12 mouse cellular contexts compared by ENCODE assay signal in genomic region chr17:14228381-14228780, GRCm38 (mm10). TPM values are rescaled to one million over a fixed set of nuclear protein-coding genes. Genes with fewer than 3 reads are reported as not detected.
"Had no signal": no experiment of that assay in that cellular context is flagged by ENCODE, and none has a peak within 500 bp of the region (broad histone marks: within the 10 kb centered on the region; RNA-seq: fewer than 3 reads in every experiment).

No protein-coding gene starts in this region.

- H3K27ac ChIP-seq: hindbrain, embryonic 13.5 days; hindbrain, postnatal 0 days; limb, embryonic 10.5 days; liver, embryonic 13.5 days; lung, embryonic 15.5 days; macrophage; midbrain, embryonic 12.5 days had no signal

- DNase-seq: liver, embryonic 13.5 days; liver, postnatal 0 days; lung, postnatal 14 days; right cerebral cortex, postnatal 14 days; thymus, postnatal 4 days had no signal

- H3K36me3 ChIP-seq: hindbrain, embryonic 13.5 days; limb, embryonic 10.5 days; liver, embryonic 13.5 days; lung, embryonic 15.5 days; midbrain, embryonic 12.5 days had no signal

- ATAC-seq: hindbrain, postnatal 0 days; liver, postnatal 0 days had no signal

- H3K9me3 ChIP-seq: hindbrain, embryonic 13.5 days; limb, embryonic 10.5 days; liver, embryonic 13.5 days; lung, embryonic 15.5 days; megakaryocyte, embryonic 14.5 days; midbrain, embryonic 12.5 days had no signal

- H3K4me2 ChIP-seq: hindbrain, embryonic 13.5 days; liver, embryonic 13.5 days; lung, embryonic 15.5 days; midbrain, embryonic 12.5 days had no signal

- H3K4me1 ChIP-seq: liver, embryonic 13.5 days; megakaryocyte, embryonic 14.5 days; midbrain, embryonic 12.5 days had no signal

- H3K9ac ChIP-seq: hindbrain, embryonic 13.5 days; liver, embryonic 13.5 days; liver, postnatal 0 days; lung, embryonic 15.5 days; midbrain, embryonic 12.5 days had no signal

- H3K4me3 ChIP-seq: hindbrain, embryonic 13.5 days; limb, embryonic 10.5 days; liver, embryonic 13.5 days; lung, embryonic 15.5 days; megakaryocyte, embryonic 14.5 days; midbrain, embryonic 12.5 days had no signal

RNA-seq across cellular contexts. Expression of gene Dact2, which starts 24.3 kb away (rescaled TPM):
- polyA plus RNA-seq: macrophage had no signal

RNA-seq across cellular contexts. Expression of gene Smoc2, which starts 50.9 kb away (rescaled TPM):
- polyA plus RNA-seq: macrophage had no signal
